Mouse (Mus musculus) MEL (cell line): ENCODE data around the gene March6. TPM values are rescaled to one million over a fixed set of nuclear protein-coding genes. Genes with fewer than 3 reads are reported as not detected.

Experiments used
- DNase-seq: peaks from one replicate; pipeline ENCODE4 v3.0.0; 2011; ENCODE audit warnings: low read depth, low spot score
- H3K27ac ChIP-seq: 2 replicates; pipeline ENCODE4 v1.5.1; 2012; ENCODE audit warnings: low read depth, mild to moderate bottlenecking, control low read depth, low read length, moderate library complexity; ENCODE audit not compliant: control insufficient read depth
- H3K27me3 ChIP-seq, 2 experiments: fragments of 150-350 bp in 1 of 2; sonication (generic) in 1 of 2; 2 replicates each; pipeline ENCODE4 v1.6.1; 2012; ENCODE audit warnings: low read length in 2 of 2, mild to moderate bottlenecking in 2 of 2, improper control_type of control experiment in 1 of 2, moderate library complexity in 1 of 2; ENCODE audit not compliant: insufficient read depth in 2 of 2, control insufficient read depth in 1 of 2
- H3K36me3 ChIP-seq, 2 experiments: 2 replicates each; pipeline ENCODE4 v1.6.1; 2012 to 2014; ENCODE audit warnings: low read length in 2 of 2, improper control_type of control experiment in 1 of 2, inconsistent platforms in 1 of 2, mild to moderate bottlenecking in 1 of 2; ENCODE audit not compliant: insufficient read depth in 2 of 2, control insufficient read depth in 1 of 2
- H3K4me1 ChIP-seq, 2 experiments: fragments of 150-350 bp in 1 of 2; sonication (generic) in 1 of 2; 2 replicates each; pipeline ENCODE4 v1.6.1; 2012; ENCODE audit warnings: low read length in 2 of 2, improper control_type of control experiment in 1 of 2, mild to moderate bottlenecking in 1 of 2; ENCODE audit not compliant: insufficient read depth in 2 of 2, control insufficient read depth in 1 of 2
- H3K4me3 ChIP-seq, 2 experiments: fragments of 150-350 bp in 1 of 2; sonication (generic) in 1 of 2; 2 replicates each; pipeline ENCODE4 v1.5.1; 2012; ENCODE audit warnings: low read depth in 2 of 2, low read length in 2 of 2, mild to moderate bottlenecking in 2 of 2, moderate library complexity in 2 of 2, control low read depth in 1 of 2, improper control_type of control experiment in 1 of 2; ENCODE audit not compliant: control insufficient read depth in 1 of 2, insufficient read depth in 1 of 2
- H3K79me2 ChIP-seq: 2 replicates; pipeline ENCODE4 v1.6.1; 2012; ENCODE audit warnings: mild to moderate bottlenecking, low read length, moderate library complexity; ENCODE audit not compliant: control insufficient read depth, poor library complexity, insufficient read depth
- H3K9ac ChIP-seq: 2 replicates; pipeline ENCODE4 v1.6.1; 2012; ENCODE audit warnings: low read depth, mild to moderate bottlenecking, control low read depth, low read length, moderate library complexity; ENCODE audit not compliant: control insufficient read depth, poor library complexity, severe bottlenecking
- H3K9me3 ChIP-seq: fragments of 150-350 bp; sonication (generic); replicated peaks from 2 replicates; pipeline ENCODE4 v1.6.1; 2012; ENCODE audit warnings: mild to moderate bottlenecking, low read length, improper control_type of control experiment, moderate library complexity; ENCODE audit not compliant: insufficient read depth
- BHLHE40 ChIP-seq: IDR thresholded peaks from 2 replicates; pipeline ENCODE4 v1.6.1; 2012; ENCODE audit warnings: low read depth, mild to moderate bottlenecking, inconsistent platforms, low read length, improper control_type of control experiment, borderline replicate concordance
- CHD1 ChIP-seq: IDR thresholded peaks from 2 replicates; pipeline ENCODE4 v1.6.1; 2012; ENCODE audit warnings: low read depth, mild to moderate bottlenecking, inconsistent platforms, low read length, improper control_type of control experiment
- ELF1 ChIP-seq: IDR thresholded peaks from 2 replicates; pipeline ENCODE4 v1.6.1; 2014; ENCODE audit warnings: low read depth, mild to moderate bottlenecking, inconsistent platforms, low read length, improper control_type of control experiment, moderate library complexity
- ETS1 ChIP-seq: IDR thresholded peaks from 2 replicates; pipeline ENCODE4 v1.6.1; 2012; ENCODE audit warnings: low read depth, mild to moderate bottlenecking, inconsistent platforms, low read length, improper control_type of control experiment, moderate library complexity
- HCFC1 ChIP-seq: IDR thresholded peaks from 2 replicates; pipeline ENCODE4 v1.6.1; 2012; ENCODE audit warnings: low read depth, mild to moderate bottlenecking, inconsistent platforms, low read length, improper control_type of control experiment, moderate library complexity
- JUND ChIP-seq: IDR thresholded peaks from 2 replicates; pipeline ENCODE4 v1.6.1; 2011; ENCODE audit warnings: low read depth, mild to moderate bottlenecking, improper control_type of control experiment, low read length
- MAFK ChIP-seq: IDR thresholded peaks from 2 replicates; pipeline ENCODE4 v1.6.1; 2011; ENCODE audit warnings: low read depth, mild to moderate bottlenecking, low read length, improper control_type of control experiment, borderline replicate concordance
- MAX ChIP-seq: IDR thresholded peaks from 2 replicates; pipeline ENCODE4 v1.6.1; 2011; ENCODE audit warnings: low read length, improper control_type of control experiment
- MYB ChIP-seq: IDR thresholded peaks from 2 replicates; pipeline ENCODE4 v1.6.1; 2011; ENCODE audit warnings: mild to moderate bottlenecking, low read depth, low read length, improper control_type of control experiment
- NELFE ChIP-seq: IDR thresholded peaks from 2 replicates; pipeline ENCODE4 v1.6.1; 2011; ENCODE audit warnings: low read depth, low read length, improper control_type of control experiment
- NRF1 ChIP-seq: IDR thresholded peaks from 2 replicates; pipeline ENCODE4 v1.6.1; 2014; ENCODE audit warnings: low read depth, mild to moderate bottlenecking, inconsistent platforms, low read length, improper control_type of control experiment, moderate library complexity; ENCODE audit not compliant: poor library complexity, insufficient read depth, severe bottlenecking
- POLR2AphosphoS2 ChIP-seq: IDR thresholded peaks from 2 replicates; pipeline ENCODE4 v1.6.1; 2011; ENCODE audit warnings: low read length, improper control_type of control experiment
- RAD21 ChIP-seq: IDR thresholded peaks from 2 replicates; pipeline ENCODE4 v1.6.1; 2011; ENCODE audit warnings: mild to moderate bottlenecking, low read depth, low read length, improper control_type of control experiment
- RCOR1 ChIP-seq: IDR thresholded peaks from 2 replicates; pipeline ENCODE4 v1.6.1; 2012; ENCODE audit warnings: low read depth, mild to moderate bottlenecking, inconsistent platforms, low read length, improper control_type of control experiment
- SIN3A ChIP-seq: IDR thresholded peaks from 2 replicates; pipeline ENCODE4 v1.6.1; 2012; ENCODE audit warnings: low read length, improper control_type of control experiment, inconsistent platforms
- UBTF ChIP-seq: IDR thresholded peaks from 2 replicates; pipeline ENCODE4 v1.6.1; 2012; ENCODE audit warnings: low read depth, mild to moderate bottlenecking, inconsistent platforms, low read length, improper control_type of control experiment, moderate library complexity, borderline replicate concordance; ENCODE audit not compliant: insufficient read depth
- ZC3H11A ChIP-seq: IDR thresholded peaks from 2 replicates; pipeline ENCODE4 v1.6.1; 2012; ENCODE audit warnings: low read depth, mild to moderate bottlenecking, inconsistent platforms, low read length, improper control_type of control experiment
- ZMIZ1 ChIP-seq: IDR thresholded peaks from 2 replicates; pipeline ENCODE4 v1.6.1; 2012; ENCODE audit warnings: low read depth, mild to moderate bottlenecking, inconsistent platforms, low read length, improper control_type of control experiment, moderate library complexity
- ZNF384 ChIP-seq: IDR thresholded peaks from 2 replicates; pipeline ENCODE4 v1.6.1; 2012; ENCODE audit warnings: low read depth, mild to moderate bottlenecking, inconsistent platforms, low read length, improper control_type of control experiment
- polyA plus RNA-seq, 2 experiments: library from polyadenylated mRNA; stranded (reverse) in 1 of 2; unstranded in 1 of 2; fragments of >175 nt in 1 of 2; fragments of >200 nt in 1 of 2; gene quantifications; 2 replicates each; pipeline versions ENCODE4 v1.2.1 to v1.2.4; 2012; ENCODE audit warnings: low replicate concordance in 2 of 2, low read depth in 1 of 2; ENCODE audit not compliant: insufficient read length in 2 of 2, insufficient read depth in 1 of 2, missing spikeins in 1 of 2
- total RNA-seq: library from RNA; depleted of rRNA; stranded (reverse); fragments of 300-350 nt; gene quantifications from 2 replicates; pipeline ENCODE4 v1.2.3, GENCODE M21; 2012

The March6 gene
- total and polyA plus RNA-seq, 3 experiments: 37.9 to 114 (median 62.5) TPM

DNA sequence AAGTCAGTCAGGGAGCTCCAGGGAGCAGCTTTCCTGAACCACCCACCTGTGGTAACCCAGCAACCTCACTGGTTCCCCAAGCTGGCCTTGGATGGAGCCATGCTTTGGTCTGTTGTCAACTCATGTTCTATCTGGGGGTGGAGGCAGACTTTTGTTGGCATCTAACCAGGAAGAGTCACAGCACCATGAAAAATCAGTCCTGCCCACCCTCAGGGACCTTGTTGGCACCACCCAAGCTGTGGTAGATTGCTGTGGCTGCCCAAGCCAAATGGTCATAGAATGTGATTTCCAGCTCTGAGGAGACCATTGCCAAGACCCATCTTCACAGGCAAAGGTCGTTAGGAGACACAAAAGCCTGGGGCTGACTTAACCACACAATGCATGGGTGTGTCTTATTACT lies 94.8 kb downstream of the March6 start:
- Histone ChIP-seq H3K36me3 (0 out of 4 replicates have a peak, but pooled peaks cover 0 to 3% of the 10 kb centered on the region in 2 experiments), H3K27me3 (peaks cover 0 to 5% of the 10 kb centered on the region in 2 experiments; a peak in 2 of 4 replicates), H3K4me1 (peaks cover 3 to 10% of the 10 kb centered on the region in 2 experiments; a peak in 2 of 4 replicates), H3K27ac (no peak overlapping the region), H3K79me2 (no peaks in the 10 kb centered on the region), H3K9me3 (no peaks in the 10 kb centered on the region), H3K9ac (no peak overlapping the region)
- DNase-seq: no peak
- TF ChIP-seq RCOR1 (no peak), ZNF384 (no peak), CHD1 (no peak)
- TF ChIP-seq, all 39 proteins: peak for 0
- H3K4me3 ChIP-seq: no peak overlapping the region

DNA sequence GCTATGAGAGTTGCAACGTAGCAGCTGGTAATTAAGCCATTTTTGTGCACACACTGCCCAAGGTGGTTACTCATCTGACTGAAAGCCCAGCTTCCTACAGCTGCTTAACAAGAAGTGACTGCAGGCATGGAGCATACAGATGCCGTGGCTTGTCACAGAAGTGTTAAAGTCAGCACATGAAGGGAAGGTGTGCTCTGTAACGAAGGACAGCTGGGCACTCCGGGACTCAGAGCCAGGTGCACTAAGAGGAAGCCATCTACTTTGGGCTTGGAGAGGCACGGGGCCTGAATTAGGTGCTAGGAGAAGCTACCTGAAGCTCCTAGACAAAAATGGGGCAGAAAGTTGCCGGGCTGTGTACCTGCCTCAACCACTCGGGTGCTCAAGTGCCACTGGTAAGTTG lies 97.1 kb downstream of the March6 start:
- H3K9me3 ChIP-seq: no peaks in the 10 kb centered on the region
- TF ChIP-seq POLR2AphosphoS2 (no peak), RCOR1 (no peak), ETS1 (no peak), NRF1 (no peak), NELFE (no peak), MAFK (no peak), ZMIZ1 (no peak), MYB (no peak), RAD21 (no peak), BHLHE40 (no peak), UBTF (no peak), SIN3A (no peak), HCFC1 (no peak), CHD1 (no peak), JUND (no peak), ELF1 (no peak), MAX (no peak), ZC3H11A (no peak)
- peaks cover 0 to 5% of the 10 kb centered on the region in 2 experiments; a peak in 2 of 4 replicates for H3K27me3 ChIP-seq
- 0 out of 4 replicates have a peak, but pooled peaks cover 0 to 5% of the 10 kb centered on the region in 2 experiments for H3K4me1 ChIP-seq
- no peak overlapping the region for H3K4me3 ChIP-seq
- H3K79me2 ChIP-seq: no peaks in the 10 kb centered on the region
- DNase-seq: no peak
- H3K36me3 ChIP-seq: no peaks in the 10 kb centered on the region
- no peak overlapping the region for H3K27ac ChIP-seq
- H3K9ac ChIP-seq: no peak overlapping the region
